Mouse (Mus musculus) brain, embryonic 14.5 days (tissue): ENCODE measurements around the gene Gm156.

Experiments
- CTCF ChIP-seq: fragments of 200-500 bp; IDR thresholded peaks from 2 replicates; pipeline ENCODE4 v1.5.1; 2012; ENCODE audit warnings: inconsistent platforms, mild to moderate bottlenecking, moderate library complexity, borderline replicate concordance; ENCODE audit not compliant: insufficient read depth, insufficient read length; ENCODE audit errors: extremely low read depth
- POLR2A ChIP-seq: fragments of 200-500 bp; IDR thresholded peaks from 2 replicates; pipeline ENCODE4 v1.6.1; 2012; ENCODE audit warnings: mild to moderate bottlenecking, inconsistent platforms, borderline replicate concordance; ENCODE audit not compliant: poor library complexity, insufficient read depth, insufficient read length, severe bottlenecking; ENCODE audit errors: extremely low read depth

DNA sequence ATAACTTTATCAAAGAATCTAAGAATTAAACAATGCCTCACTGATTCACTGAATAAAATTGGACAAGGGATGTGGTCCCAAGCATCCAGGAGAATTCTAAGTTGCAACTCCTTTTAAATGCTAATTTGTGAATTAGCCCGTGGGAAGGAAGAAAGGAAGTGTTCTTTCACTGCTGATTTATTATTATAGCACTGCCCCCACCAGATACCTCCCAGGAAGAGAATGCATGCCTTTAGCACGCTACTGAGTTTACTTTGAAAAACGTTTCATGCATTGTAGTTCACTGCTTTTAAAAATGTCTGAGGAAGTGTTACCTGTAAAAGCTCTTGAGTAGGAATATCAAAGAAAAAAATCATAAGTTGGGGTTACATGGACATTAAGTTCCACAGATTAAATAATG lies 63.6 kb downstream of the Gm156 start:
- TF ChIP-seq CTCF, result no peak
- no peak for TF ChIP-seq POLR2A
